In genomic region chr13:54211528-54212488, GRCm38 (mm10) we compare ENCODE assay signal across 10 mouse cellular contexts. TPM values are rescaled to one million over a fixed set of nuclear protein-coding genes. Genes with fewer than 3 reads are reported as not detected.
A peak's percentile ranks its signal among the peaks of the same experiment; 100 is the strongest.
DNase-seq lines count a peak whose midpoint lies in the region; ATAC-seq and TF ChIP-seq lines count a peak whose summit lies in the region.
"Had no signal": no experiment of that assay in that cellular context is flagged by ENCODE, and none has a peak within 500 bp of the region (broad histone marks: within the 10 kb centered on the region; RNA-seq: fewer than 3 reads in every experiment).

No protein-coding gene starts in this region.

- no peak overlapping the region for H3K4me2 ChIP-seq in forebrain, embryonic 11.5 days (ENCODE audit: low read depth, low read length, severe bottlenecking)
- no peak overlapping the region for H3K4me2 ChIP-seq in midbrain, postnatal 0 days (ENCODE audit: low read depth, low read length, poor library complexity, severe bottlenecking)
- no peak overlapping the region for H3K4me2 ChIP-seq in intestine, embryonic 16.5 days (ENCODE audit: low read depth, low read length)
- H3K4me2 ChIP-seq: limb, embryonic 15.5 days had no signal

- no peaks in the 10 kb centered on the region for H3K27me3 ChIP-seq in forebrain, embryonic 11.5 days (ENCODE audit: control insufficient read depth, insufficient read depth, low read length)
- H3K27me3 ChIP-seq in midbrain, postnatal 0 days (ENCODE audit: insufficient read depth, low read length), result no peaks in the 10 kb centered on the region
- H3K27me3 ChIP-seq in intestine, embryonic 16.5 days (replicated peaks; ENCODE audit: control insufficient read depth, insufficient read depth, low read length), result no peaks in the 10 kb centered on the region
- H3K27me3 ChIP-seq: limb, embryonic 15.5 days had no signal

- H3K4me3 ChIP-seq in forebrain, embryonic 11.5 days (ENCODE audit: low read depth, low read length), result no peak overlapping the region
- no peak overlapping the region for H3K4me3 ChIP-seq in midbrain, postnatal 0 days (ENCODE audit: low read depth, low read length)
- H3K4me3 ChIP-seq in intestine, embryonic 16.5 days (ENCODE audit: low read length), result no peak overlapping the region
- H3K4me3 ChIP-seq: limb, embryonic 15.5 days had no signal

- 32% methylated on average over 10 of the region's 10 CpGs for WGBS in forebrain, embryonic 11.5 days
- WGBS in midbrain, postnatal 0 days, result 14% methylated on average over 10 of the region's 10 CpGs
- WGBS in intestine, embryonic 16.5 days, result 45% methylated on average over 10 of the region's 10 CpGs

- H3K9me3 ChIP-seq in forebrain, embryonic 11.5 days (ENCODE audit: control insufficient read depth, low read length), result no peaks in the 10 kb centered on the region
- no peaks in the 10 kb centered on the region for H3K9me3 ChIP-seq in midbrain, postnatal 0 days (ENCODE audit: low read length)
- no peaks in the 10 kb centered on the region for H3K9me3 ChIP-seq in intestine, embryonic 16.5 days (ENCODE audit: control insufficient read depth, low read length)
- H3K9me3 ChIP-seq: limb, embryonic 15.5 days had no signal

- 0 out of 2 replicates have a peak, but pooled peaks have one; percentile 20 for ATAC-seq in cerebellum, adult (ENCODE audit: insufficient number of reproducible peaks, low FRiP score, low TSS enrichment)
- ATAC-seq in forebrain, embryonic 11.5 days (replicated peaks; ENCODE audit: low FRiP score), result peak; percentile 72
- ATAC-seq in midbrain, postnatal 0 days (ENCODE audit: low FRiP score), result peak; percentile 83
- no peak for ATAC-seq in intestine, embryonic 16.5 days

- TF ChIP-seq CTCF in midbrain, postnatal 0 days (IDR thresholded peaks at IDR 0.05), result peak; percentile 19; the same call in 1 of the 2 replicates

- no peak for DNase-seq in cerebellum, postnatal 36 days
- peak; percentile 63 for DNase-seq in forebrain, embryonic 11.5 days (ENCODE audit: low spot score)
- DNase-seq in kidney, adult 9 months, result peak; percentile 19
- DNase-seq in midbrain, postnatal 0 days (ENCODE audit: low spot score), result peak; percentile 90
- DNase-seq in thymus, postnatal 0 days (ENCODE audit: low spot score), result no peak
- no peak for DNase-seq in adrenal gland, postnatal 10 days
- DNase-seq: gastrocnemius, postnatal 10 days had no signal

- no peaks in the 10 kb centered on the region; the same call in 1 of the 2 replicates for H3K4me1 ChIP-seq in forebrain, embryonic 11.5 days (replicated peaks; ENCODE audit: control insufficient read depth, insufficient read depth, low read length)
- H3K4me1 ChIP-seq in midbrain, postnatal 0 days (ENCODE audit: insufficient read depth, low read length), result peaks cover 7% of the 10 kb centered on the region; the same call in 1 of the 2 replicates
- no peaks in the 10 kb centered on the region for H3K4me1 ChIP-seq in intestine, embryonic 16.5 days (ENCODE audit: control insufficient read depth, insufficient read depth, low read length)
- H3K4me1 ChIP-seq: limb, embryonic 15.5 days had no signal

- H3K27ac ChIP-seq in forebrain, embryonic 11.5 days (ENCODE audit: low read depth, low read length), result peak overlapping the region; percentile 59; the same call in 1 of the 2 replicates
- peak overlapping the region; percentile 78 for H3K27ac ChIP-seq in midbrain, postnatal 0 days (ENCODE audit: low read depth, low read length)
- H3K27ac ChIP-seq in intestine, embryonic 16.5 days (ENCODE audit: low read length), result no peak overlapping the region
- H3K27ac ChIP-seq: limb, embryonic 15.5 days had no signal

- H3K36me3 ChIP-seq in forebrain, embryonic 11.5 days (ENCODE audit: control insufficient read depth, insufficient read depth, low read length), result no peaks in the 10 kb centered on the region
- peaks cover 3% of the 10 kb centered on the region; the same call in 1 of the 2 replicates for H3K36me3 ChIP-seq in midbrain, postnatal 0 days (ENCODE audit: insufficient read depth, low read length)
- no peaks in the 10 kb centered on the region for H3K36me3 ChIP-seq in intestine, embryonic 16.5 days (ENCODE audit: control insufficient read depth, insufficient read depth, low read length)
- H3K36me3 ChIP-seq: limb, embryonic 15.5 days had no signal

- H3K9ac ChIP-seq in forebrain, embryonic 11.5 days (ENCODE audit: low read length), result no peak overlapping the region
- H3K9ac ChIP-seq in midbrain, postnatal 0 days (replicated peaks; ENCODE audit: low read length, poor library complexity, severe bottlenecking), result no peak overlapping the region
- H3K9ac ChIP-seq in intestine, embryonic 16.5 days (ENCODE audit: low read depth, low read length), result no peak overlapping the region
- H3K9ac ChIP-seq: limb, embryonic 15.5 days had no signal

RNA-seq across cellular contexts. Expression of gene Hrh2, which starts 19.9 kb away (rescaled TPM):
- not detected in 2 replicates for polyA plus RNA-seq in forebrain, embryonic 11.5 days (2014; fragmentation: Nextera tagmentation; extraction: Ambion mirVana)
- 2.0 and 2.3 TPM in 2 replicates for total RNA-seq in midbrain, postnatal 0 days (2014; rRNA removed)
- polyA plus RNA-seq in midbrain, postnatal 0 days (2015; fragmentation: Nextera tagmentation; extraction: Ambion mirVana), result 1.2 and 1.5 TPM in 2 replicates
- polyA plus RNA-seq in thymus, postnatal 0 days (2015; fragmentation: Nextera tagmentation; extraction: Ambion mirVana), result 0.57 and 0.62 TPM in 2 replicates
- 0.04 and 0.09 TPM in 2 replicates for polyA plus RNA-seq in intestine, embryonic 16.5 days (2015; fragmentation: Nextera tagmentation; extraction: Ambion mirVana)
- total RNA-seq in adrenal gland, postnatal 10 days (2021), result under 1 TPM; 0.21 to 0.48 TPM
- polyA plus RNA-seq: limb, embryonic 15.5 days had no signal

Comparison
In these comparisons a context has a peak if more than half of its experiments do, and no peak if none do; other contexts are left out.
1. DNase-seq: peak in forebrain, embryonic 11.5 days (single experiment), kidney, adult 9 months (single experiment) and midbrain, postnatal 0 days (single experiment); none in cerebellum, postnatal 36 days (0 of 2), thymus, postnatal 0 days (single experiment) and adrenal gland, postnatal 10 days (single experiment).